Mouse (Mus musculus) embryonic facial prominence, embryonic 13.5 days (tissue): ENCODE measurements around the gene Lad1. TPM values are rescaled to one million over a fixed set of nuclear protein-coding genes. Genes with fewer than 3 reads are reported as not detected.

Experiments used
- ATAC-seq: fragments of 200-750 bp; cut with Nextera tagmentation; 2 replicates; pipeline ENCODE4 v1.8.0; 2017; ENCODE audit warnings: low read depth; ENCODE audit not compliant: insufficient number of reproducible peaks, insufficient read depth, low FRiP score, low TSS enrichment
- H3K27ac ChIP-seq: fragments of 300-500 bp; sonication (generic); 2 replicates; pipeline ENCODE4 v1.5.1; 2015; ENCODE audit warnings: moderate library complexity, mild to moderate bottlenecking, inconsistent platforms
- H3K27me3 ChIP-seq: fragments of 300-500 bp; sonication (generic); 2 replicates; pipeline ENCODE4 v1.6.1; 2015; ENCODE audit warnings: mild to moderate bottlenecking, inconsistent platforms
- H3K36me3 ChIP-seq: fragments of 300-500 bp; sonication (generic); 2 replicates; pipeline ENCODE4 v1.6.1; 2015; ENCODE audit warnings: mild to moderate bottlenecking, inconsistent platforms
- H3K4me1 ChIP-seq: fragments of 300-500 bp; sonication (generic); 2 replicates; pipeline ENCODE4 v1.6.1; 2015; ENCODE audit warnings: inconsistent platforms
- H3K4me2 ChIP-seq: fragments of 300-500 bp; sonication (generic); 2 replicates; pipeline ENCODE4 v1.6.1; 2015; ENCODE audit warnings: moderate library complexity, mild to moderate bottlenecking, inconsistent platforms
- H3K4me3 ChIP-seq: fragments of 300-500 bp; sonication (generic); 2 replicates; pipeline ENCODE4 v1.5.1; 2015; ENCODE audit warnings: mild to moderate bottlenecking, inconsistent platforms
- H3K9ac ChIP-seq: fragments of 300-500 bp; sonication (generic); 2 replicates; pipeline ENCODE4 v1.6.1; 2015; ENCODE audit warnings: mild to moderate bottlenecking, inconsistent platforms
- H3K9me3 ChIP-seq: fragments of 300-500 bp; sonication (generic); 2 replicates; pipeline ENCODE4 v1.6.1; 2016; ENCODE audit warnings: inconsistent platforms
- WGBS: fragments of 180-500 bp; shearing (Covaris S2); methylation state at CpG from one replicate; pipeline ENCODE4 v1.1.7; 2015; ENCODE audit warnings: mixed read lengths; 5-methylcytosine and 5-hydroxymethylcytosine counted together
- polyA plus RNA-seq: library from polyadenylated mRNA; unstranded; fragments of >200 nt; fragmentation: Nextera tagmentation; extraction: Ambion mirVana; gene quantifications from 2 replicates; pipeline ENCODE4 v1.2.1, GENCODE M21; 2015

The Lad1 gene
- polyA plus RNA-seq = 13.2 and 13.6 TPM in 2 replicates

- whole genome bisulfite sequencing = 0% methylated on average over 58 of the region's 63 CpGs
- Histone ChIP-seq H3K9me3 (no peaks in the 10 kb centered on the region), H3K27ac (peak within 1 kb of the TSS; percentile 39; the same call in 1 of the 2 replicates), H3K27me3 (peaks cover 71% of the 10 kb centered on the region), H3K9ac (peak within 1 kb of the TSS; percentile 73), H3K4me2 (peak within 1 kb of the TSS; percentile 99), H3K4me3 (peak within 1 kb of the TSS; percentile 60), H3K36me3 (no peaks in the 10 kb centered on the region), H3K4me1 (peaks cover 15% of the 10 kb centered on the region)
- peak; percentile 65; the same call in 1 of the 2 replicates for ATAC-seq
Measured at GRCm38 (mm10) chr1:135818481-135819086, at the start of gene Lad1. Lad1 (plus strand) TSS chr1:135818598.

GRCm38 (mm10) chr1:135770237-135770636 is 48.2 kb upstream of the Lad1 start:
- no peak for ATAC-seq
- H3K27ac ChIP-seq = peak overlapping the region; percentile 73; the same call in 1 of the 2 replicates
- no peak overlapping the region for H3K9ac ChIP-seq
- no peaks in the 10 kb centered on the region for H3K27me3 ChIP-seq
- no peak overlapping the region; the same call in 1 of the 2 replicates for H3K4me2 ChIP-seq
- no peaks in the 10 kb centered on the region for H3K9me3 ChIP-seq
- peaks cover 15% of the 10 kb centered on the region for H3K36me3 ChIP-seq
- H3K4me1 ChIP-seq = peaks cover 59% of the 10 kb centered on the region
- no peak overlapping the region for H3K4me3 ChIP-seq
- 52% methylated on average over 7 of the region's 7 CpGs for WGBS

- no peaks in the 10 kb centered on the region for H3K9me3 ChIP-seq
- 49% methylated on average over 12 of the region's 12 CpGs for WGBS
- H3K27me3 ChIP-seq = no peaks in the 10 kb centered on the region
- peaks cover 15% of the 10 kb centered on the region for H3K36me3 ChIP-seq
- no peak overlapping the region for H3K4me3 ChIP-seq
- H3K4me1 ChIP-seq = peaks cover 54% of the 10 kb centered on the region
- H3K4me2 ChIP-seq = peak overlapping the region; percentile 26
- peak overlapping the region; percentile 49; the same call in 1 of the 2 replicates for H3K9ac ChIP-seq
- peak overlapping the region; percentile 73 for H3K27ac ChIP-seq
- no peak for ATAC-seq
Measured at GRCm38 (mm10) chr1:135770896-135771572, 47.4 kb upstream of the Lad1 start.

- peak overlapping the region; percentile 73 for H3K27ac ChIP-seq
- WGBS = 56% methylated on average over 8 of the region's 8 CpGs
- no peaks in the 10 kb centered on the region for H3K27me3 ChIP-seq
- no peak overlapping the region for H3K4me3 ChIP-seq
- no peaks in the 10 kb centered on the region for H3K9me3 ChIP-seq
- H3K36me3 ChIP-seq = peaks cover 15% of the 10 kb centered on the region
- peaks cover 54% of the 10 kb centered on the region for H3K4me1 ChIP-seq
- H3K9ac ChIP-seq = 0 out of 2 replicates have a peak overlapping the region, but pooled peaks have one; percentile 49
- no peak for ATAC-seq
- H3K4me2 ChIP-seq = peak overlapping the region; percentile 26
Measured at GRCm38 (mm10) chr1:135771573-135771970, 46.8 kb upstream of the Lad1 start.

GRCm38 (mm10) chr1:135776596-135776995 is 41.8 kb upstream of the Lad1 start:
- Histone ChIP-seq H3K4me3 (no peak overlapping the region), H3K36me3 (no peaks in the 10 kb centered on the region), H3K9ac (no peak overlapping the region), H3K9me3 (no peaks in the 10 kb centered on the region), H3K4me1 (peaks cover 30% of the 10 kb centered on the region), H3K27ac (no peak overlapping the region), H3K27me3 (no peaks in the 10 kb centered on the region), H3K4me2 (no peak overlapping the region)
- ATAC-seq = no peak

- H3K4me1 ChIP-seq = peaks cover 27% of the 10 kb centered on the region
- H3K27ac ChIP-seq = no peak overlapping the region
- WGBS = 98% methylated on average over 1 of the region's 1 CpGs
Measured at GRCm38 (mm10) chr1:135777046-135777445, 41.4 kb upstream of the Lad1 start.

GRCm38 (mm10) chr1:135778780-135779535 is 39.4 kb upstream of the Lad1 start, which contains the start of gene Tnni1:
Tnni1 (plus strand) TSS chr1:135779434.
- Histone ChIP-seq H3K36me3 (no peaks in the 10 kb centered on the region), H3K9ac (peak within 1 kb of the TSS; percentile 36; the same call in 1 of the 2 replicates), H3K4me1 (peaks cover 23% of the 10 kb centered on the region), H3K4me3 (no peak within 1 kb of the TSS), H3K27me3 (no peaks in the 10 kb centered on the region), H3K27ac (peak within 1 kb of the TSS; percentile 68), H3K4me2 (peak within 1 kb of the TSS; percentile 38), H3K9me3 (no peaks in the 10 kb centered on the region)
- WGBS = 12% methylated on average over 22 of the region's 22 CpGs
- peak; percentile 65 for ATAC-seq

More at GRCm38 (mm10) chr1:135777046-135777445, 41.4 kb upstream of the Lad1 start:
- Histone ChIP-seq H3K9me3 (no peaks in the 10 kb centered on the region), H3K36me3 (no peaks in the 10 kb centered on the region), H3K4me3 (no peak overlapping the region), H3K4me2 (no peak overlapping the region), H3K9ac (no peak overlapping the region), H3K27me3 (no peaks in the 10 kb centered on the region)
- no peak for ATAC-seq

- Histone ChIP-seq H3K9ac (0 out of 2 replicates have a peak overlapping the region, but pooled peaks have one; percentile 7), H3K4me1 (peaks cover 23% of the 10 kb centered on the region), H3K27me3 (no peaks in the 10 kb centered on the region), H3K36me3 (no peaks in the 10 kb centered on the region), H3K4me3 (no peak overlapping the region), H3K27ac (no peak overlapping the region), H3K9me3 (no peaks in the 10 kb centered on the region), H3K4me2 (no peak overlapping the region)
- ATAC-seq = no peak
- WGBS = 45% methylated on average over 4 of the region's 4 CpGs
Measured at GRCm38 (mm10) chr1:135780649-135781048, 37.7 kb upstream of the Lad1 start.

- Histone ChIP-seq H3K27me3 (no peaks in the 10 kb centered on the region), H3K4me2 (no peak overlapping the region), H3K9me3 (no peaks in the 10 kb centered on the region), H3K9ac (peak overlapping the region; percentile 7; the same call in 1 of the 2 replicates), H3K36me3 (no peaks in the 10 kb centered on the region), H3K4me3 (no peak overlapping the region), H3K4me1 (peaks cover 23% of the 10 kb centered on the region), H3K27ac (no peak overlapping the region)
- ATAC-seq = peak; percentile 38
- 10% methylated on average over 13 of the region's 13 CpGs for WGBS
Measured at GRCm38 (mm10) chr1:135781220-135781619, 37.2 kb upstream of the Lad1 start.

- Histone ChIP-seq H3K4me2 (no peak overlapping the region), H3K27ac (no peak overlapping the region), H3K4me1 (peaks cover 23% of the 10 kb centered on the region), H3K9me3 (no peaks in the 10 kb centered on the region), H3K27me3 (no peaks in the 10 kb centered on the region), H3K9ac (no peak overlapping the region), H3K36me3 (no peaks in the 10 kb centered on the region), H3K4me3 (no peak overlapping the region)
- WGBS = 42% methylated on average over 10 of the region's 10 CpGs
- no peak for ATAC-seq
Measured at GRCm38 (mm10) chr1:135782816-135783215, 35.6 kb upstream of the Lad1 start.

GRCm38 (mm10) chr1:135787799-135788198 is 30.6 kb upstream of the Lad1 start:
- Histone ChIP-seq H3K9ac (no peak overlapping the region), H3K4me3 (no peak overlapping the region), H3K27me3 (no peaks in the 10 kb centered on the region), H3K4me1 (peaks cover 12% of the 10 kb centered on the region; the same call in 1 of the 2 replicates), H3K27ac (peak overlapping the region; percentile 22; the same call in 1 of the 2 replicates), H3K4me2 (no peak overlapping the region), H3K9me3 (no peaks in the 10 kb centered on the region), H3K36me3 (no peaks in the 10 kb centered on the region)
- no peak for ATAC-seq
- 50% methylated on average over 3 of the region's 3 CpGs for WGBS
